Mouse (Mus musculus) embryonic stem cell, embryonic (primary cell): ENCODE data around the gene Rtp3.

Experiments
- CTCF ChIA-PET, 4 experiments: fragments of 300-600 bp in 2 of 4; fragments of 350-600 bp in 2 of 4; sonication (Branson Sonifier 250); formaldehyde crosslinking; loops; one replicate each; lab custom pipeline; 2022; ENCODE audit warnings: inconsistent platforms in 2 of 4; lab: Charles Lee
- POLR2A ChIA-PET, 4 experiments: fragments of 300-600 bp in 2 of 4; fragments of 350-600 bp in 2 of 4; sonication (Branson Sonifier 250); formaldehyde crosslinking; loops; one replicate each; lab custom pipeline; 2022; ENCODE audit warnings: antibody characterized with exemption in 4 of 4, inconsistent platforms in 1 of 4; lab: Charles Lee

Rtp3 gene

GRCm38 (mm10) chr9:110954681-110955445 lies 35.5 kb downstream of the Rtp3 start:
- CTCF ChIA-PET, result interaction anchor here (0.5 to 2.7 kb wide), 32 partner anchors 8 to 120 kb away, joined by 3 to 28 read pairs (median 4); partner anchors contain the start of genes Tdgf1 (in 1 of the 4) and Tmie (in 1 of the 4)
- POLR2A ChIA-PET, result interaction anchor here (0.7 to 21.7 kb wide), 32 partner anchors 4 to 330 kb away, joined by 3 to 497 read pairs (median 6); partner anchors contain the start of genes Tdgf1 (in 4 of the 4), Lrrc2 (in 2 of the 4), Als2cl (in 1 of the 4) and Nradd (in 1 of the 4)

GRCm38 (mm10) chr9:110953550-110954461 lies 36.6 kb downstream of the Rtp3 start:
- POLR2A ChIA-PET, result interaction anchor here (0.6 to 21.7 kb wide), 36 partner anchors 5 to 336 kb away, joined by 3 to 497 read pairs (median 5); partner anchors contain the start of genes Tdgf1 (in 4 of the 4), Lrrc2 (in 2 of the 4), Als2cl (in 1 of the 4) and Nradd (in 1 of the 4)
- CTCF ChIA-PET, result interaction anchor here (0.5 to 2.7 kb wide), 32 partner anchors 8 to 121 kb away, joined by 3 to 28 read pairs (median 4); partner anchors contain the start of genes Tdgf1 (in 1 of the 4) and Tmie (in 1 of the 4)

- POLR2A ChIA-PET, result interaction anchor here (0.8 to 21.7 kb wide), 25 partner anchors 6 to 534 kb away, joined by 3 to 497 read pairs (median 5); partner anchors contain the start of genes Lrrc2 (in 2 of the 4), Tdgf1 (in 2 of the 4) and Rtp3 (in 1 of the 4)
- CTCF ChIA-PET, result interaction anchor here (0.6 to 2.7 kb wide), 12 partner anchors 9 to 73 kb away, joined by 3 to 28 read pairs (median 6); partner anchors contain the start of gene Tmie (in 1 of the 4)
These were observed 37.3 kb downstream of the Rtp3 start for GRCm38 (mm10) chr9:110952931-110953549.

- ChIA-PET POLR2A (interaction anchor here in 3 of 4 experiments (0.6 to 21.7 kb wide), 17 partner anchors 5 to 1081 kb away, joined by 3 to 497 read pairs (median 5); partner anchors contain the start of genes Lrrc2 (in 2 of the 3), Tdgf1 (in 2 of the 3) and Rtp3 (in 1 of the 3)), CTCF (interaction anchor here in 2 of 4 experiments (0.6 to 1.0 kb wide), 4 partner anchors 13 to 198 kb away, joined by 3 read pairs; no protein-coding TSS in a partner anchor)
These were observed 38.0 kb downstream of the Rtp3 start for GRCm38 (mm10) chr9:110952398-110952797.

GRCm38 (mm10) chr9:110951866-110952265 lies 38.5 kb downstream of the Rtp3 start:
- ChIA-PET CTCF (interaction anchor here in 2 of 4 experiments (0.6 to 1.2 kb wide), 5 partner anchors 13 to 197 kb away, joined by 3 to 4 read pairs (median 3); no protein-coding TSS in a partner anchor), POLR2A (interaction anchor here in 3 of 4 experiments (0.6 to 21.7 kb wide), 22 partner anchors 4 to 1081 kb away, joined by 3 to 497 read pairs (median 4); partner anchors contain the start of genes Lrrc2 (in 2 of the 3), Tdgf1 (in 2 of the 3), Als2cl (in 1 of the 3) and Epm2aip1 (in 1 of the 3))

GRCm38 (mm10) chr9:110951397-110951796 lies 39.0 kb downstream of the Rtp3 start, which contains the start of gene Lrrc2:
Lrrc2 (plus strand) TSS chr9:110951545.
- CTCF ChIA-PET, result interaction anchor here in 2 of 4 experiments (0.6 to 1.5 kb wide), 3 partner anchors 29 to 33 kb away, joined by 3 to 6 read pairs (median 4); no protein-coding TSS in a partner anchor
- POLR2A ChIA-PET, result interaction anchor here in 3 of 4 experiments (0.7 to 21.7 kb wide), 18 partner anchors 4 to 820 kb away, joined by 3 to 497 read pairs (median 5); partner anchors contain the start of genes Lrrc2 (in 2 of the 3), Tdgf1 (in 2 of the 3), Als2cl (in 1 of the 3) and Epm2aip1 (in 1 of the 3)

- ChIA-PET CTCF (interaction anchor here in 1 of 4 experiments (1.5 kb wide), 1 partner anchor 27 kb away, joined by 6 read pairs; no protein-coding TSS in a partner anchor), POLR2A (interaction anchor here in 3 of 4 experiments (0.8 to 21.7 kb wide), 8 partner anchors 3 to 123 kb away, joined by 3 to 497 read pairs (median 226); partner anchors contain the start of genes Lrrc2 (in 2 of the 3) and Tdgf1 (in 2 of the 3))
These were observed 40.3 kb downstream of the Rtp3 start for GRCm38 (mm10) chr9:110950109-110950508.

GRCm38 (mm10) chr9:110948813-110949310 lies 41.5 kb downstream of the Rtp3 start:
- ChIA-PET POLR2A (interaction anchor here in 3 of 4 experiments (0.8 to 21.7 kb wide), 15 partner anchors 1 to 69 kb away, joined by 3 to 497 read pairs (median 11); partner anchors contain the start of genes Lrrc2 (in 2 of the 3), Als2cl (in 1 of the 3), Tdgf1 (in 1 of the 3) and Tmie (in 1 of the 3)), CTCF (interaction anchor here in 2 of 4 experiments (1.0 to 7.5 kb wide), 4 partner anchors 10 to 49 kb away, joined by 4 to 49 read pairs (median 13); no protein-coding TSS in a partner anchor)

- ChIA-PET CTCF (interaction anchor here (1.0 to 7.5 kb wide), 11 partner anchors 9 to 343 kb away, joined by 3 to 49 read pairs (median 4); no protein-coding TSS in a partner anchor), POLR2A (interaction anchor here (0.5 to 19.7 kb wide), 58 partner anchors 8 to 1075 kb away, joined by 3 to 497 read pairs (median 6); partner anchors contain the start of genes Als2cl (in 3 of the 4), Epm2aip1 (in 3 of the 4), Mlh1 (in 3 of the 4) and Tmie (in 3 of the 4))
These were observed 42.5 kb downstream of the Rtp3 start for GRCm38 (mm10) chr9:110947900-110948299.

GRCm38 (mm10) chr9:110947261-110947661 lies 43.1 kb downstream of the Rtp3 start:
- POLR2A ChIA-PET, result interaction anchor here (0.7 to 19.7 kb wide), 69 partner anchors 8 to 1075 kb away, joined by 3 to 497 read pairs (median 6); partner anchors contain the start of genes Als2cl (in 3 of the 4), Epm2aip1 (in 3 of the 4), Mlh1 (in 3 of the 4) and Tmie (in 3 of the 4)
- CTCF ChIA-PET, result interaction anchor here (1.0 to 7.5 kb wide), 10 partner anchors 8 to 343 kb away, joined by 3 to 49 read pairs (median 4); no protein-coding TSS in a partner anchor

GRCm38 (mm10) chr9:110946548-110947044 lies 43.8 kb downstream of the Rtp3 start:
- ChIA-PET POLR2A (interaction anchor here (0.5 to 19.7 kb wide), 67 partner anchors 8 to 1074 kb away, joined by 3 to 497 read pairs (median 6); partner anchors contain the start of genes Epm2aip1 (in 2 of the 4), Lrrc2 (in 2 of the 4), Mlh1 (in 2 of the 4) and Als2cl (in 1 of the 4)), CTCF (interaction anchor here in 3 of 4 experiments (1.0 to 7.5 kb wide), 10 partner anchors 8 to 301 kb away, joined by 3 to 49 read pairs (median 5); no protein-coding TSS in a partner anchor)

- POLR2A ChIA-PET, result interaction anchor here (0.5 to 19.7 kb wide), 43 partner anchors 8 to 815 kb away, joined by 3 to 497 read pairs (median 6); partner anchors contain the start of genes Lrrc2 (in 2 of the 4), Als2cl (in 1 of the 4), Epm2aip1 (in 1 of the 4) and Fam240a (in 1 of the 4)
- CTCF ChIA-PET, result interaction anchor here in 2 of 4 experiments (1.0 to 7.5 kb wide), 5 partner anchors 8 to 51 kb away, joined by 3 to 49 read pairs (median 6); no protein-coding TSS in a partner anchor
These were observed 44.5 kb downstream of the Rtp3 start, which contains the start of gene Tdgf1 for GRCm38 (mm10) chr9:110945926-110946325. Tdgf1 (minus strand) TSS chr9:110946158.

GRCm38 (mm10) chr9:110945343-110945742 lies 45.0 kb downstream of the Rtp3 start:
- POLR2A ChIA-PET, result interaction anchor here (0.7 to 19.7 kb wide), 30 partner anchors 7 to 814 kb away, joined by 3 to 497 read pairs (median 7); partner anchors contain the start of genes Lrrc2 (in 2 of the 4), Als2cl (in 1 of the 4), Epm2aip1 (in 1 of the 4) and Mlh1 (in 1 of the 4)
- CTCF ChIA-PET, result interaction anchor here in 3 of 4 experiments (0.6 to 7.5 kb wide), 7 partner anchors 9 to 164 kb away, joined by 3 to 49 read pairs (median 10); no protein-coding TSS in a partner anchor

GRCm38 (mm10) chr9:110944265-110944664 lies 46.1 kb downstream of the Rtp3 start:
- POLR2A ChIA-PET, result interaction anchor here (0.7 to 19.7 kb wide), 18 partner anchors 9 to 327 kb away, joined by 3 to 497 read pairs (median 4); partner anchors contain the start of genes Lrrc2 (in 2 of the 4), Epm2aip1 (in 1 of the 4) and Mlh1 (in 1 of the 4)
- CTCF ChIA-PET, result interaction anchor here (0.6 to 7.5 kb wide), 16 partner anchors 10 to 163 kb away, joined by 3 to 49 read pairs (median 5); no protein-coding TSS in a partner anchor
